Mouse (Mus musculus) kidney, postnatal 10 days (tissue): ENCODE data around the gene Prrt1.

ENCODE experiments used
- DNase-seq: peaks from one replicate; pipeline ENCODE4 v3.0.0; 2021; ENCODE audit warnings: mixed read lengths

The Prrt1 gene

DNA sequence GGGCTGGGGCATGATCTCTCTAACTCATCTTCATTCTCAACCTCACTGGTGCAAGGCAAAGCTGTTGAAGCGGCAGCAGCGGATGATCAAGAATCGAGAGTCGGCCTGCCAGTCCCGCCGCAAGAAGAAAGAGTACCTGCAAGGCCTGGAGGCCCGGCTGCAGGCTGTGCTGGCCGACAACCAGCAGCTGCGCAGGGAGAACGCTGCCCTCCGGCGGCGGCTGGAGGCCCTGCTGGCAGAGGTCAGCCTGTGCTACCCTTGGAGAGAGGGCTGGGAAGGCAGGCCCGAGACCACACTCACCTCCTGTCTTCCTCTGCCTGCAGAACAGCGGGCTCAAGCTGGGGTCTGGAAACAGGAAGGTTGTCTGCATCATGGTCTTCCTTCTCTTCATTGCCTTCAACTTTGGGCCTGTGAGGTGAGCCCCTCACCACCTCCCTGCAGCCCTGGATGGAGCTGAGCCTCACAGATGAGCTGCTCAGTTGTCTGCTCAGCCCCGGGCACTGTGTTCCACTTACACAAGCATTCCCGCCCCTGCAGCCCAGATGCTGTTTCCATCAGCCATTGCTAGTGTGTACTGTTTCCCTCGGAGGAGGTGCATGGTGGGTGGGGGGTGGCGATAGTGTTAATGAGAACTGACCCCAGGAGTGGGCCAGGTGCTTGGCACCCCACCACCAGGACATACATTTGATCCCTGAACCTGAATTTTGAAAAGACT lies 22.3 kb downstream of the Prrt1 start:
- DNase-seq, result peak; percentile 76

GRCm38 (mm10) chr17:34652546-34652945 lies 23.2 kb downstream of the Prrt1 start:
- no peak for DNase-seq

DNA sequence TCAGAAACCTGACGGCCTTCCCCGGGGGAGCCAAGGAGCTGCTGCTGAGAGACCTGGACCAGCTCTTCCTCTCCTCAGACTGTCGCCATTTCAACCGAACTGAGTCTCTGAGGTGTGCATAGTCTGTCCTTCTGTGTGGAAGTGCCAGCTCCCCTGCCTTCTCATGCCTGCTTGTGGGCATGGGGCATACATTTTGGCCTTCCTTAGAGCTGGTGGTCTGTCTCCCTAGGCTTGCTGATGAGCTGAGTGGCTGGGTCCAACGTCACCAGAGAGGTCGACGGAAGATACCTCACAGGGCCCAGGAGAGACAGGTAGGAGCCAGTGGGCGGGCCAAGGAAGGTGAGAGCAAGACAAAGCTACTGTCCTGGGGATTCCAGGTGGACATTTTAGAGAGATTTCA lies 23.7 kb downstream of the Prrt1 start:
- DNase-seq, result no peak

DNA sequence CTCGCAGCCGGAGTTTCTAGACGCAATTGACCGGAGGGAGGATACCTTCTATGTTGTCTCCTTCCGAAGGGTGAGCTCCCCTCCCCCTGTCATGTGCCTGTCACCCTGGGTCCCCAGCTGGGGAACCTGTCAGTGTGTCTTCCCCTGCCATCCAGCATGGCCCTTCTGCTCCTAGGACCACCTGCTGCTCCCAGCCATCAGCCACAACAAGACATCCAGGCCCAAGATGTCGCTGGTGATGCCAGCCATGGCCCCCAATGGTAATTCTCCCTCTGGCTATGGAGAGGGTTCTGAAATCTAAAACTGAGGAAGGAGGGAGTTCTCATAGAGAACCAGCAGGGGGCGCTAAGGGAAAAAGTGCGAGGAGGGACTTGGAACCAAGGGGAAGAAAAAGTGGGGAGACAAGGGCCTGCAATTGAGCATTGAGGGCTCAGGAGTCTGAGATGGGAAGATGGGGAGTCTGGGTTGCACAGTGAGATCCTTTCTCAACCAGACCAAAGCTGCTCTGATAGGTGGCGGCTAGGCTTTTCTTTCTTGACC lies 24.5 kb downstream of the Prrt1 start:
- DNase-seq, result peak; percentile 76

GRCm38 (mm10) chr17:34654392-34654791 lies 25.1 kb downstream of the Prrt1 start:
- DNase-seq, result peak; percentile 47

DNA sequence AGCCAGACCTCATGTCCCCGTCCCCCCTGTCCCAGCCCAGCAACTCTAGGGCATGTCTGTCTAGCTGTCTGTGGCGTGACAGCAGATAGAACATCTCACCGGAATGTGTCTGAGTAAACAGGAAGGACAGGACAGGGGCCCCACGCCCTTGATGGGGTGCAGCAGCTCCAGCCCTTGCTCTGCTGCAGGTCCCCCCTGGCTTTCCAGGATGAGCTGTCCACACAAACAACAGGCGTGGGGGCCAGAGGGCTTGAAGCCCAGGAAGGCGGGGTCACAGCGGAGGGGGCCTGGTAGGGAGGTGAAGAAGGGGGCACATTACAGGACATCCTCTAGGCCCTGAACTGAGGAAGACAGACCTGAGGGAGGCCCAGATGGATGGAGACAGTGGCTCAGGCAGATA lies 25.8 kb downstream of the Prrt1 start:
- peak; percentile 74 for DNase-seq

DNA sequence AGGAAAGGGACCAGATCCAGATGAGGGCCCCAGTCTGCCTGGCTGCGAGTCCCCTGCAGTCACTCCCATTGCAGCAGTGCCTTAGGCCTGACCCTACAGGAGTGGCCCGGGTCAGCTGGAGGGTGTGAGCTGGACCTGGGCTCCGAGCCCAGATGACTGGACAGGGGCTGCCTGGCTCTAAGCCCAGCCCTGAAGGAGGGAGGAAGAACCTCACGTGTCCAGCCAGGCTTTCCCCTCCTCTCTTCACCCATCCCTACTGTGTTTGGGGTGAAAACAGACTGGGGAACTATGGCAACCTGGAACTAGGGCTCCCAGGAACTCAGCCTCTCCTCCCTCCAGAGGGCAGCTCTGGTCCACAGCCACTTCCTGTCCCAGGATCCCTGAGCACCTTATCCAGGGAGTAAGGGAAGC lies 26.3 kb downstream of the Prrt1 start:
- DNase-seq, result peak; percentile 92

DNA sequence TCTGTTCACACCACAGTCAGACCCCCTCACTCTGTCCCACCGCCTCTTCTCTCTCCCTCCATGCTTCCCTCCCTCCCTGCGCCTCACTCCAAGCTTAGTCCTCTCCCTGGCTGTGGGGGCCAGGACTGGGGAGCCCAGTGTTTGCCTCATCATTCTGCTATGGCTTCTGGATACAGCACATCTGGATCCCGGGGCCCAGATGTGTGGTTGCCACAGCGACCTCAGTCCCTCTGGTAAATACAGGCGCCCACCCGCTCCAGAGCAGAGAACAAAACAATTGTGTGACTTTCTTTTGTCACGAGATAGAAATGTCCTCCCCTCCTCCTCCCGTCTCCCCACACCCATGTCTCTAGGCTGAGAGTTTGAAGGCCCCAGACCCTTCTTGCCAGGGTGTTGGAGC lies 27.3 kb downstream of the Prrt1 start:
- no peak for DNase-seq

DNA sequence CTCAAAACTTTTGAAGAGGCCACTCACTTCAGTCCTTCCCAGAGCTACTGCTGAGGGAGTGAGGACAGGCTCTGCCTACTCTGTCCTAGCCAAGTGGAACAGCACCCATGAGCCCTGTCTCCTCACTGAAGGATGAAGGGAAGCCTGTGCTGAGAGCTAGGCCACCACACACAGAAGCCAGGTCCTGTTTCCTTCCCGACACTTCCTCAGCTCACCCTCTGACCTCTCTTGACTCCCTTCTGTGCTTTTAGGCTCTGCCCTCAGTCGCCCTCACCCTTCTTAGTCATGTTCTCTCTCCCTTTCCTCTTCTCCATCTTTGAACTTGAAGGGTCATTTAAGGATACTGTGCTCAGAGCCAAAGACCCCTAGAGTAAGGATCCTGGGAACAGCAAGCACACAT lies 27.9 kb downstream of the Prrt1 start:
- no peak for DNase-seq

- DNase-seq, result no peak
Observed at GRCm38 (mm10) chr17:34658145-34658544, 28.8 kb downstream of the Prrt1 start.

DNA sequence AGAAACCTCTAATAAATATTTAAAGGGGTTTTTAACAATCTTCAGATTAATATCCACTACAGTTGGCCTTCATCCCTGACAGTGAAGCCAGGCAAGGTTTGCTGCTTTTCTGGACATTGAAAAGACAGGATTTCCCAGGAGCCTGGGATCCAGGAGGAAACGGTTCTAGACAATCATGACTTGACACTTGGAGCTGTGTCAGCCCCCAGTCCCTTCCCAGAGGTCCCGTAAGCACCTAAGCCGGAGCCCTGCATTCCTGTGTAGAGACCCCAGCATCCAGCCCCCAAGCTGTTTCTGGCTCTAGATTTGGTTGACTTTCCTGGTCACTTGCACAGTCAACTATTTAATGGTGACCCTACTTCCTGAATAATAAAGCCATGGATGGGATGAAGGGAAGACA lies 29.3 kb downstream of the Prrt1 start:
- no peak for DNase-seq

DNA sequence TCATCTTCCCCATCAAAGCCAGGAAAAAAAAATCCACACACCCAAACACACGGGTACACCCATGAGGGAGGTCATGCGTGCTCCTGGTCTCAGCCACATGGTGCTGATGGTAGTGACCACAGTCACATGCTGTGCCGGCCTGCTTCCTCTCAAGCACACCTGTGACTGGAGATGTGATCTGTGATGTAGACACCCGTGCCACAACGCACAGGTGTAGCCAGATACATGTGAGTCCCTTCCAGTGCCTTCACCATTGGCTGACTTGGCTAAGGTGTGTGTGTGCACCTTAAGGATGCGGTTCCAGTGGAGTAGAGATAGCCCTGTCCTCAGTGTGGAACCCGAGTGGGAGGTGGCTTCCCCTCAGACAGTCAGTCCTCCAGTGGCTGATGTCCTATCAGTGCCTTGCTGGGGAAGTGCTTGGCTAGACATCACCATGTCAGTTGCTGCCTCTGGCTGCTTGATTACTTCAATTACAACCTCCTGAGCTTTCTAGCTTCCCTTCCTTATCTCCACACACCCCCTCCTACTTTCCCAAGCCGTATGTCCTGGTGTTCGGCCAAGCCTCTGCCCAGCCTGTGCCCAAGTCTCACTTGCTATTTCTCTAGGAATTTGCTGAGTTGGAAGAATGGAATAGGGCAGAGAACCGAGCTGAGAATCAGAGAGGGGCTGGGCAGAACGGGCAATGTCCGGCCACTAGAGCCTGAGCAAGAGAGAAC lies 30.0 kb downstream of the Prrt1 start:
- peak; percentile 55 for DNase-seq

- DNase-seq, result no peak
Observed at GRCm38 (mm10) chr17:34659897-34660214, 30.5 kb downstream of the Prrt1 start.

DNA sequence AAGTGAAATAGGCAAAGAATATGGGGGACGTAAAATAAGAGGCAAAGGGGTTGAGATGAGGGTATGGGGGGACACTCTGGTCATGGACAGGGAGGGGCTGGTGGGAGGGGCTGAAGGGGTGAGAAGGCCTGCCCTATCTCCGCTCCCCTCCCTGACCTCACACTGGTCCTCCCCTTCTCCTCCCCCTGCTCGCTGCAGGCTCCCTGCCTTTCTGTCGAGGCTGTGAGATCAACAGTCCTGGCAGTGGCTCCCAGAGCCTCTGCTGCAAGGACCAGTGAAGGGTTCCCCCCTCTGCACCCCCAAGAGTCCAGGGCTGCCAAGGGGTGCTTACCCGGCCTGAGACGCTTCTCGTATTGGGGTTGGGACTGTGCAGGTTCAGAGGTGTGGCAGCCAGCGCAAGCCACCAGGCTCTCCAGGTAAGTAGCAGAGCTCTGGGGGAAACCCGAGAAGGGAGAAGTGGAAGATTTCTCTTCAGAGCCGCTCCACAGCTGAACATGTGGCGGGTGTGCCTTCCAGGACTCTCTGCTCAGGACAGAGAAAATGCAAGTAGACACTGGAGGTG lies 31.0 kb downstream of the Prrt1 start:
- DNase-seq, result no peak

DNA sequence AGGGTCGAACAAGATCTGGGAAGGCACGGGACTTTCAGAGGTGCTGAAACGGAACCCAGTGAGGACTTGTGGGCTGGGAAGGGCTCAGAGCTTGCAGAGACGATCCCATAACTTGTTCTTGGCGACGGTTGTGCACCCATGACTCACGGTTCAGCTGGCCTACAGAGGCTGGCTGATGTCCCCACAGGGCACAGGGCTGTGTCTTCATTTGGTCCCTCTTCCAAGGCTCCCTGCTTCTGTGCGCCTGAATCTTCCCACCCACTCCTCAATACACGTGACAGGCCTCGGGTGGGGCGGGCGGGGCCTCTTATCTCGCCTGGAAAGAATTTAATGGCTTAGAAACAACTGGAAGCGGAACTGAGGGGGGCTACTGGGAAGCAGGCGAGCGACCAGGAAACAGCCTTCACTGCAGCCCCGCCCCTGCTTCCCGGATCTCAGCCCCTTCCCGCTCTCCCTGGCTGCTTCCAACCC lies 31.8 kb downstream of the Prrt1 start:
- peak; percentile 81 for DNase-seq

- no peak for DNase-seq
Observed at GRCm38 (mm10) chr17:34662468-34662867, 33.1 kb downstream of the Prrt1 start.

DNA sequence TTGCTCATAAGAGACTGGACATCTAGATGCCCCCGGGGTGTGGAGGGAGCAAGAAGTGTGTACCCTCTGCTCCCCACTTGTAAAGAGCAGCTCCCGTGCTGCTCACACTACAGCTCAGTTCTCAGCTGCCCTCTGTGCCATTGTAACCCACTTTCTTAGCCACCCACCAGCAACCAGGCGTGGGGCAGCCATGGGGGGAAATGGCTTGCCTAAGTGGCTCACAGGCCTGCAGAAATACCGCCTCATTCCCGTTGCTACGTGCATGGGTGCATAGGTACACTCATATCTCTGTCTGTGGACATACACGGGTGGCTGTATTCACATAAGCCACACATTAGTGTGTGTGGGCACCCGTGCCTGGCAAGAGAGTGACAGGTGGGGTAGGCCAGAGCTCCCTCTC lies 33.6 kb downstream of the Prrt1 start:
- no peak for DNase-seq

- DNase-seq, result no peak
Observed at GRCm38 (mm10) chr17:34663558-34663957, 34.2 kb downstream of the Prrt1 start.

DNA sequence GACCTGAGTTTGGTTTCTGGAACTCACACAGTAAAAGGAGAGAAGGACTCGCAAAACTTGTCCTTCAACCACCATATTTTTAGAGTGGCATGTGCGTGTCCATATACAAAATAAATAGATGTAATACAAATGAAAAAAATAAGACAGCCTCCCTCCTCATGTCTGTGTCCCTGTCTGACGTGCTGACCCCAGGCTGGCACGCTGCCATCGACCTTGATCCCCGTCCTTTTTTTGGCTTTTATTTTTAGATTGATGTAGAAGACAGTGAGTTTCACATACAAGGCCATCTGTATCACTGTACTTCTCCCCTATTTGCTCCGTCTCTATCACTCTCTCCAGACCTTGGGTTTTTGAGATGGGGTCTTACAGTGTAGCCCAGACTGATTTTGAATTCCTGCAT lies 35.1 kb downstream of the Prrt1 start:
- no peak for DNase-seq

DNA sequence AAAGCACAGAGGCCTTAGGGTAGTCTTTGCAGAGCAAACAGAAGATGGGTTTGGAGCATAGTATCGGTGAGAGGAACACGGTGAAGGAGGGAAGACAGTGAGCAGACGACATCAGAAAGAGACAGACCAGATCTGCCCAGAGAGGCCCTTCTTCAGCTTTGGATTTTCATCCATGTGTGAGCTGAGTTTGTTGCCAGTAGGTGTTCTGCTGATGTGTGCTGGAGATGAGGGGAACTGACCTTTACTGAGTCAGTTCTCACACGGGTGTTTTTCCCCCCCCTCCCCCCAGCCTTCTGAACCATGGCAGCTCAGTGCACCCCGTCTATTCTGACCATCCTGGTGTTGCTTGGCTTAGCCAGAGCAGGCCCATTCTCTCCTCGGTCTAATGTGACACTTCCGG lies 40.9 kb downstream of the Prrt1 start, which contains the start of gene Tnxb:
Tnxb (plus strand) TSS at position 301 of the 400 bp plus-strand sequence.
- no peak for DNase-seq

DNA sequence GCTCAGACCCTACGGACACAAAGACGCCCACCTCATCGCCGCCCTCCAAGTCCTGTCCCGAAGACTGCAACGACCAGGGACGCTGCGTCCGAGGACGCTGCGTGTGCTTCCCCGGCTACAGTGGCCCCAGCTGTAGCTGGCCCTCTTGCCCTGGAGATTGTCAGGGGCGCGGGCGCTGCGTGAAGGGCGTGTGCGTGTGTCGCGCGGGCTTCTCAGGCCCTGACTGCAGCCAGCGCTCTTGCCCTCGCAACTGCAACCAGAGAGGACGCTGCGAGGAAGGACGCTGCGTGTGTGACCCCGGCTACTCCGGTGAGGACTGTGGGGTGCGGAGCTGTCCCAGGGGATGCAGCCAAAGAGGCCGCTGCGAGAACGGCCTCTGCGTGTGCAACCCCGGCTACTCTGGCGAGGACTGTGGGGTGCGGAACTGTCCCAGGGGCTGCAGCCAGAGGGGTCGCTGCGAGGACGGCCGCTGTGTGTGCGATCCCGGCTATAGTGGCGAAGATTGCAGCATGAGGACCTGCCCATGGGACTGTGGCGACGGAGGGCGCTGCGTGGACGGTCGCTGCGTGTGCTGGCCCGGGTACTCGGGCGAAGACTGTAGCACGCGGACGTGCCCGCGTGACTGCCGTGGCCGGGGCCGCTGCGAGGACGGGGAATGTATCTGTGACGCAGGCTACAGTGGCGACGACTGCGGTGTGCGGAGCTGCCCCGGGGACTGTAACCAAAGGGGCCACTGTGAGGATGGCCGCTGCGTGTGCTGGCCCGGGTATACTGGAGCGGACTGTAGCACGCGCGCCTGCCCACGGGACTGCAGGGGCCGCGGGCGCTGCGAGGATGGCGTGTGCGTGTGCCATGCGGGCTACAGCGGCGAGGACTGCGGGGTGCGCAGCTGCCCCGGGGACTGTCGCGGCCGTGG lies 42.1 kb downstream of the Prrt1 start:
- peak; percentile 52 for DNase-seq

- no peak for DNase-seq
Observed at GRCm38 (mm10) chr17:34672246-34672792, 43.0 kb downstream of the Prrt1 start.
